Mouse (Mus musculus) small intestine, adult 2 months (tissue): ENCODE data around the gene Sclt1.

ENCODE experiments used
- CTCF ChIP-seq: fragments of 200-500 bp; IDR thresholded peaks from 2 replicates; pipeline ENCODE4 v1.5.1; 2012; ENCODE audit warnings: low read depth, mild to moderate bottlenecking, control low read depth, inconsistent platforms, low read length, moderate library complexity, mixed read lengths; ENCODE audit not compliant: insufficient replicate concordance, insufficient read length; ENCODE audit errors: extremely low read depth
- POLR2A ChIP-seq: fragments of 200-500 bp; IDR thresholded peaks from 2 replicates; pipeline ENCODE4 v1.6.1; 2012; ENCODE audit warnings: low read depth, mild to moderate bottlenecking, control low read depth, inconsistent platforms, low read length, moderate library complexity

DNA sequence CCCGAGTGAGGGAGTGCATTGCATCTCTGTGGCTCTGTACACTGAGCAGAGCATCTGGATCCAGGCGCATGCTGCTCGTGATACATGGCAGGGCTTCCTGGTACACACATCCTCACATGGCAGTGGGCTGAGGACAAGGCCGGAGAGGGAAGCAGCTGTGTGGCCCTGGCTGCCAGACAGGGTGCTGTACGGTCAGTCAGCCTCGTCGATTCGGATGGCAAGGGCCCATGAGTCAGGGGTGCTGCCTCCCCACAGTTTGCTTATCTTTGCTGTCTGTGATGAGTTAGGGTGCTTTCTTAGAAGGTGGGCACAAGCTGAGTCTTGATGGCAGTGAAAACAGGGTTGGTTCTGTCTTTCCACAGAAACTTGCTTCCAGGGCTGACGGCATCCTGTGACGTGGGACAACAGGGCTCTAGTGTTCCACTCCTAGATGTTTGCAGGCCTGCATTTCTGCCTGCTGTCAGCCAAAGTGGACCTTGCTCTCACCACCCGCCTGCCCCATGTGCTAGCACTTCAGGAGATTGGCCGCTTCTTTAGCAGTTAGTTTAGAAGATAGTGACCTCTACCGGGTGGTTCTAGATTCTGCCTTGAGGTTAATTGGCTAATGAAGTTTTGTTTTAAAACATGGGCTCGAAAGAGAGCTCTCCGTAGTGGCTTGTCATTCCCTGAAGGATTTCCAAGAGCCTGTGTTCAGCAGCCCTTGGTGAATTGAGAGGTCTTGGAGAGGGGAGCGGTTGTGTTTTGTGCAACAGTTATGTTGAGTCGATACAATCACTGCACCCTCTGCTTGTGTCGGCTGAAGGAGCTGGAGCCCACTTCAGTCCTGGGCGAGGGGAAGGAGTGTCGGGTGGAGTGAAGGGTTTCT is 151.4 kb downstream of the Sclt1 start:
- TF ChIP-seq CTCF (peak; percentile 53; the same call in 1 of the 2 replicates), POLR2A (no peak)
